Mouse (Mus musculus) monocyte, adult 2 months (primary cell): ENCODE measurements around the gene Tecr.
A peak's percentile ranks its signal among the peaks of the same experiment; 100 is the strongest.
"Not testable (repeated sequence)": the region's sequence is repeated elsewhere in the genome, so short reads cannot be mapped to it uniquely, and the experiment has no call there.

Experiments
- DNase-seq, 2 experiments: peaks; one replicate each; pipeline ENCODE4 v3.0.0; 2022; ENCODE audit warnings: low spot score in 2 of 2, low read depth in 1 of 2

Gene Tecr

DNA sequence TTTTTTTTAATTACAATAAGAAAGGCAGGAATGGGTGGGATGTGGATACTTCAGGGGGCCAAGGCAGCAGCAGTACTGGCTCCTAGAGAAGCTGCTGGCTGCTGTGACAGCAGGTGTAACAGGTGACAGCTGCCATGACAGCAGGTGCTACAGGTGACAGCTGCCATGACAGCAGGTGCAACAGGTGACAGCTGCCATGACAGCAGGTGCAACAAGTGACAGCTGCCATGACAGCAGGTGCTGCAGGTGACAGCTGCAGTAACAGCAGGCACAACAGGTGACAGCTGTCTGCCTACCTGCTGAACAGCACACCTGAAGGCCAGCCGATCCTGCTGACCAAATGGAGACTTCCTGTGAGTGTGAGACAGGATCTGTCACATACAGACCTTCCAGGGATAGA lies 23.0 kb downstream of the Tecr start:
- no peak for DNase-seq

- no peak for DNase-seq
Observed at GRCm38 (mm10) chr8:83583236-83583635, 24.5 kb downstream of the Tecr start.

DNA sequence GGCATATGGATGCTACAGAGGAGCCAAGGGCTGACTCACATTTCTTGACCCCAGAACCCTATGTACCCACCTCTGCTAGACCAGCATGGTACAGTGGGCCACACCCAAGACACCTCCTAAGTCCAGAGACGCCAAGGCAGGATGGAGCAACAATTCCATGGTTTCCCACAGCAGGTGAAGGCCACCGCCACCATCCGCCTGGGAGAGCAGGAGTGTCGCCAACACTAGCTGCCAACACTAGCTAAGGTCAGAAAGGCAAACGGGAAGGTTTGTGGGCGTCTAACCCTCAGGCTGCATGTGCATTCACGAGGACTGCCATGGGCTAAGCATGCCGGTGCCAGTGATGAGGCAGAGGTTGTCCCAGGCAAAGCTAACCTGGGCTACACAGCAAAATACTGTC lies 25.5 kb downstream of the Tecr start:
- DNase-seq = no peak

DNA sequence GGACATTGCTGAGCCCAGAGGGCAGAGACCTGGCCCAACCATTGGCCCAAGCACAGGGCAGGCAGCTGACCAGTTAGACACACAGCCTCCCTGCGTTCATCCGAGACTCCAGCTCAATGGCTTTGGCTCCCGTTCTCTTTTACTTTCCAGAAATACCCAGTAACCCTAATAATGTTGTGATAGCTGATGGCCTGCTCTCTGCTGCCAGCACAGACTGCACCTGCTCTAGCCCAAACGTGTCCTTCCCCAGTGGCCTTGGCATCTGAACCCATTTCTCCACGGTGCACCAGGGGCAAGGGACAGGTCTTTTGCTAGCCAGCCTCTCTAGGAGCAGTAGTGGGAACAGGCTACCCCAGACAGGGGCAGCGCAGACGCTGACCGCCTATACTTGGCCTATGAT lies 26.9 kb downstream of the Tecr start:
- DNase-seq = no peak

DNA sequence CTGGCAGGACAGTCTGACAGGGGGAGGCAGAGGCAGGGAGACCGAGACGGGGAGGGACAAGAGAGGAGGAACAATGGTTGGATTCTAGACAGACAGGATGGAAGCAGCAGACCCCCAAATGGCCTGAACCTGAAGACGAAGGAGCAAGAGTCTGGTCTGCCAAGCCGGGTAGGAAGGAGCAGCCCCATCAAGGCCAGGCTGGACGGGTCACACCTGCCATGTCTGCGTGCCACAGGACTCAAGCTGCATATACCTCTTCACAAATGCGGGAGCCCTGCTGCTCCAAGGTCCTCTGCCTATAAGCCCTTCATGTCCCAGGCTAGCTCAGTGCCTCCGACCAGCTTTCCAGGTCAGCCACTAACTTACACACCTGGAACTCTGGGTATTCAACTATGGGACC lies 28.1 kb downstream of the Tecr start:
- DNase-seq = no peak

DNA sequence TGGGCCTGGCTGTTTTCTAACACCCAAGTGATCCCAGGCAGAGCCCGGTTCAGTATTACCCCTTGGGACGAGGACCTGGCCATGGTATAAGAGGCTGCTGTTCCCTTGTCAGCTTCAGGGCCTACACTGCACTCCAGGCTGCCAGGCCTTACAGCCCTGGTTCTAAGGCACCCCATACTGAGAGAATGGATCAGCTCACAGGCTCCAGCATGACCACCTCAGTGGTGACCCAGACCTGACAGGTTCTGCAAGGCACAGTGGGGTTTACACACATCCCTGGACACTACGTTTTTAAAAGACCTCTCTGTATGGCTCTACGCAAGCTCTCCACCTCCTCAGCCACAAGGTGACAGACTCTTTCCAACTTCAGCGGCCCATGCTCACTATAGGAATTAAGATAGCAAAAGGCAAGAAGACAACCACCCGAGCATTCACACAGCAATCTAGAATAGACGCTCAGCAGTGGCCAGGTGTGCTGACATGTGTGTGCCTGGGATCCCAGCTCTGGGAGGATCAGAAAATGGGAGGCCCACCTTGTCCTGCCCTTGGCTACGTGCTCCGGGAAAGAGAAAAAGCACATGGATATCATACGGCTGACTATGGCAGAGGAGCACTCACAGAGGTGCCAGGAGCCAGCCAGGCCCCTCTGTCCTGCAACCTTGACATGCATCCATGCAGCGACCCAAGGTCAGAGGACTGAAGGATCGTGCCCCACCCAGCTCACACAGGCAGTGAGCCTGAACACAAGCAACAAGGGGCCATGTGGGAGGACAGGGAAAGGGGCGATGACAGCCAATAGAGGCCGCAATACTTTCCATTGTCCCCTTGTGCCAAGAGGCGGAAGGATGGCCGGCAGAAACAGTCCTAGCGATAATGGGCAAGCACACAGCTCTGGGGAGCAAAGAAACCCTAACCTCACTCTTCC lies 29.4 kb downstream of the Tecr start:
- no peak for DNase-seq

GRCm38 (mm10) chr8:83577384-83577791 lies 30.4 kb downstream of the Tecr start:
- no peak for DNase-seq

DNA sequence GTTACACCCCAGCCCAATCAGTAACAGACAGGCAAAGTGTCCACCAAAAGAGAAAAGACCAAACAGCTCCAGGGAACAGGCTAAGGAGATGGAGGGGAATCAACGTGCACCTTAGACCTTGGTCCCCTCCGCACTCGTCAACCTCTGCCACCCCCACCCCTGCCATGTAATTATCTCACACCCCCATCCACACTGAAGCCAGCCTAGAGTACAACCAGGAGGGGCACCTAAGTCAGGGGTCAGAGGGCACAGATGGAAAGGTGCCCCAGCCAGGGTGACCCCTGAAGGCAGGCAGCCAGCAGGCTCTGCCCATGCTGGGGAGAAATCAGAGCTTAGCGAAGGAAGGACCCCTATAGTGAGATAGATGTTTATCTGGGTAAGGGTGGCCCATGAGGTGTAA lies 30.9 kb downstream of the Tecr start:
- DNase-seq = no peak

DNA sequence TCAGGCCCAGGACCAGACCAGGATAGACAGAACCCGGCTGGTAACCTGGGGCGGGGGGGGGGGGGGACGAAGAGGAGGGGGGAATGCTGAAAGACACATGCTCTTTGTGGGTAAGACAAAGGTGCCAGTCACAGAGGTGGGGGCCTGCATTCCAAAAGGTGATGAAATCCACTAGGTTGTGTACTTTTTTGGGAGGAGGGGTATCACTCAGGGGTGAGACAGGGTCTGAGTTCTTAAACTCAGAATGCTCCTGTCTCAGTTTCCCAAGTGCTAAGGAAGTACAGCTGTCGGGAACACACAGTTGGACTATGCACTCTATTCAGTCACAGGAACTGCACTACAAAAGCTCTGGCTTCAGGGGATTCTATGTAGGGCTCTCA lies 31.3 kb downstream of the Tecr start:
- no peak for DNase-seq

DNA sequence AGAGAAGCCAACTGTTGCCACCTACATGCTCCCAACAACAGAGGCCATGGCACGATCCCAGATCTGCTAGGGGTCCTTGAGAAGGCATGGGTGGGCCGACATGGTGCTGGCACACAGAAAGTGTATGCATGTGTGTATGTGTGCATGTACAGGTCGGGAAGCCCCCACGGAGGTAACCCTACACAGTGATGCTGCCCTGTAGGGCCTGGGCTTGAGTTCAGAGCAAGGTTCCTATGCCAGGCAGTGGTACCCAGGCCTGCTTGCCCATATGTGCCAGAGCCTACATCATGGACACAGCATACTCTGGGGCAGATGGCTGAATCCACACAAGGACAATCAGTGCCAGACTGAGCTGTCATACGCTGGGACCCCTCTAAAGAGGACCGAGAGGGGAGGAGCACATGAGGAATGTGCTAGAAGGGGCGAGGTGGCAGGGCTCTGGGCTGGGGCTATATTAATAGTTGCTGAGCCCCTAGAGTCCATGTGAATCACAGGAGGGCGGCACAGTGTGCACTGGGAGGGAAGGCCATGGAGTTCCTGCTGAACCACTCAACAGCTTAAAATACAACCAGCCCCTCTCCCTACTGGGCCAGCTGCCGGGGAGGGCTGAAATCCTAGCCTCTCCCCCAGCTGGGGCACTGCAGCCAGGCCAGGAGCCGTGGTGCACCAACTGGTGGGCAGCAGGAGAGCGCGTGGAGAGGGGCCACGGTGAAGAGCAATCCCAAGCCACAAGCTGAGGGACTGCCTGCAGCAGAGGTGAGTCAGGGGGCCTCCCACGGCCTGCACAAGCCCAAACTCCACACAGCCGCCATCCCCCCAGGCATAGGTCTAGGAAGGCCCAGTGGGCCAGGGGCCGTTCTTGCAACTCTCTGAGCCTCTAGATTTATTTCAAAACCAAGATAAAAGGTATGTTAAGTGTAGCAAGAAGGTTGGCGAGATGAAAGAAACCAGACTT lies 31.9 kb downstream of the Tecr start:
- no peak for DNase-seq

DNA sequence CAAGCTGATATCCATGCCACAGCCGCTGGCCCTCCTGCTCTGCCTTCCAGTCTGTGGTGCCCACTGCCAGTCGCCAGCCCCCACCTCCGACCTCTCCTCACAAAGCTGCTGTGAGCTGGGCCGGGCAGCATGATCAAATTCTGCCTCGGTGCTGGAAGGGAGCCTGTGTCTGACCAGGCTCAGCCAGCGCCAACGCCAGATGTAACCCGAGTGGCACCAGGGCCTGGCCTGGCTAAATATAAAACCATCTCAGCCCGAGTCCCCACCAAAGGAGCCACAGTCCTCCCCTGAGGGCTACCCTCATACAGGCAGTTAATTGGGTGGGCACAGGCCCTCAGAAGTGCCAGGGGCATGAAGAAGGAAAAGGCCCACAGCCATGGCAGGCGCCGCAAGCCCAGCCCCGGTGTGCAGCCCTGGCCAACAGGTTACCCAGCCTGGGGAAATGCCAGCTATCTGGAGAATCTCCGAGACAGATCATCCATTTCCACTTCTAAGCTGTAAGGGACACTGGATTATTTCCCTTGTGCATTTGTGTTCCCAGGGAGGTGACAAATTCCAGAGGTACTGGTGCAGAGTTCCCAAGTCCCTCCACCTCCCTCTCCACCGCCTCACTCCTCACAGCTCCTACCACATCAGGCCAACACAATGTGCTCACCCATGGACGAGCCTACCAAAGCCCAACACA lies 33.0 kb downstream of the Tecr start:
- DNase-seq = no peak

GRCm38 (mm10) chr8:83573140-83573875 lies 34.5 kb downstream of the Tecr start:
- DNase-seq = peak in 1 of 2 experiments; percentile 45

- DNase-seq = no peak
Observed at GRCm38 (mm10) chr8:83572246-83572812, 35.4 kb downstream of the Tecr start.

GRCm38 (mm10) chr8:83571791-83572190 lies 36.0 kb downstream of the Tecr start:
- DNase-seq = no peak

DNA sequence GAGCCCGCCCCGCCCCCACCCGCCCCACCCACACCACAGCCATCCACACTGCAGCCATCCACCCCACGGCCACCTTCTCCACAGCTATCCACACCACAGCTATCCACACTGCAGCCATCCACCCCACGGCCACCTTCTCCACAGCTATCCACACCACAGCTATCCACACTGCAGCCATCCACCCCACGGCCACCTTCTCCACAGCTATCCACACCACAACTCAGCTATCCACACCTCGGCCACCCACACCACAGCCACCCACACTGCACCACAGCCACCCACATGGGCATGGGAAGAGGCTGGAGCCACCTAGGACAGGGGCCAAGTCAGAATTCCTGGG lies 36.8 kb downstream of the Tecr start:
- not testable (repeated sequence) for DNase-seq

DNA sequence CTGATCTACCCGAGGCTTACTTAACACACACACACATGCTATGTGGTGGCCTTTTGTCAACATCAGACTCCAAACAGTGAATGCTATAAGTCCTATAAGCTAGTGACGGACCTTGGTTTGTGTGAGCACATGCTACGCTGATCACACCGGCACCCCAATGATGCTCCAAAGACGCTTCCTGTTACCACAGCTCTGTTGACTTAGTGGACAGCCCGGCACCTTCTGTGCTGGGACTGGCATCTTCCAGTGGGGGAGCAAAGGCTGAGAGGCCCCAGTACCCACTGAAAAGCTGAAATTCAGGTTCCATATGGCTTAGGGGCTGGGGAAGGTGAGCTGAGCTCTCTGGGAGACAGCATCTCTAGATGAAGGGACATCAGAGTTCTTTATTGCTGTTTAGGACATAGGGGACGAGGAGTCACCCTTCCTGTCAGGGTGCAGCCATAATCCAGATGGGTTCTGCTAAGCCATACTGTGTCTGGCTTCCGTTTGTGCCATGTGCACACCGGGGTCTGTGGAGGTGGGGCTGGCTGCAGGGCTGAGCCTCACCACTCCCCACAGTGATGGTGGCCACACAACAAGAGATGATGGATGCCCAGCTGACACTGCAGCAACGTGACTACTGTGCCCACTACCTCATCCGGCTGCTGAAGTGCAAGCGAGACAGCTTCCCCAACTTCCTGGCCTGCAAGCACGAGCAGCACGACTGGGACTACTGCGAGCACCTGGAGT lies 37.3 kb downstream of the Tecr start:
- DNase-seq = no peak

- no peak for DNase-seq
Observed at GRCm38 (mm10) chr8:83569165-83569564, 38.6 kb downstream of the Tecr start.

- DNase-seq = no peak
Observed at GRCm38 (mm10) chr8:83568755-83569154, 39.0 kb downstream of the Tecr start.

GRCm38 (mm10) chr8:83568128-83568527 lies 39.6 kb downstream of the Tecr start:
- no peak for DNase-seq

DNA sequence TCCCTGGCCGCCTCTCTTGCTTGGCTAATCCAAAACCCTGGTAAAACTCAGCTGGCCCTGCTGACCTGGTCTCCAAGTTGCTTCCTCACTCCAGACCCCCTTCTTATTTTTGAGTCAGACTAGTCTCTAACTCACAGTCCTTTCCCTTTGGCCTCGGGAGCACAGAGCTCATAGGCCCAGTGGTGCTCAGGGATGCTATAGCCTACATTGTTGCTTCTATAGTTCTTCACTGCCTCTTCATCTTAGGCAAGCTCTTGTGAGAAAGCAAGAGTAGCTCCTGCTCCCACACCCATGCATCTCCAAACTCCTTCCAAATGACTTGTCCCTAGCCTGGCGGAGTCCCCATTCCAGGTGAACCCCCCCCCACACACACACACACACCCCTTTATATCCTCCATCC lies 40.1 kb downstream of the Tecr start:
- DNase-seq = no peak
